11 mouse cellular contexts compared by ENCODE assay signal in genomic region chr5:74052171-74052909, GRCm38 (mm10). TPM values are rescaled to one million over a fixed set of nuclear protein-coding genes. Genes with fewer than 3 reads are reported as not detected.
DNase-seq lines count a peak whose midpoint lies in the region; ATAC-seq and TF ChIP-seq lines count a peak whose summit lies in the region.
"Had no signal": no experiment of that assay in that cellular context is flagged by ENCODE, and none has a peak within 500 bp of the region (broad histone marks: within the 10 kb centered on the region; RNA-seq: fewer than 3 reads in every experiment).

No protein-coding gene starts in this region.

- 0 out of 2 replicates have a peak, but pooled peaks have one; percentile 6 for TF ChIP-seq CTCF in hindbrain, postnatal 0 days (IDR thresholded peaks at IDR 0.05; ENCODE audit: low read depth)

- H3K4me3 ChIP-seq in embryonic facial prominence, embryonic 14.5 days (ENCODE audit: low read depth, low read length) = no peak overlapping the region
- H3K4me3 ChIP-seq in embryonic facial prominence, embryonic 10.5 days = no peak overlapping the region
- H3K4me3 ChIP-seq in heart, embryonic 16.5 days (ENCODE audit: low read length) = no peak overlapping the region
- H3K4me3 ChIP-seq in limb, embryonic 12.5 days (replicated peaks) = no peak overlapping the region
- no peak overlapping the region for H3K4me3 ChIP-seq in limb, embryonic 10.5 days
- no peak overlapping the region for H3K4me3 ChIP-seq in hindbrain, postnatal 0 days (ENCODE audit: low read length)
- H3K4me3 ChIP-seq: erythroblast, embryonic 14.5 days had no signal

- no peaks in the 10 kb centered on the region for H3K27me3 ChIP-seq in embryonic facial prominence, embryonic 14.5 days (replicated peaks; ENCODE audit: control insufficient read depth, insufficient read depth, low read length)
- no peaks in the 10 kb centered on the region for H3K27me3 ChIP-seq in embryonic facial prominence, embryonic 10.5 days (replicated peaks; ENCODE audit: low read depth, poor library complexity, severe bottlenecking)
- H3K27me3 ChIP-seq in heart, embryonic 16.5 days (ENCODE audit: control insufficient read depth, insufficient read depth, low read length) = no peaks in the 10 kb centered on the region
- no peaks in the 10 kb centered on the region for H3K27me3 ChIP-seq in limb, embryonic 12.5 days
- H3K27me3 ChIP-seq in limb, embryonic 10.5 days (ENCODE audit: low read depth, poor library complexity, severe bottlenecking) = no peaks in the 10 kb centered on the region
- H3K27me3 ChIP-seq in hindbrain, postnatal 0 days (ENCODE audit: insufficient read depth, low read length) = no peaks in the 10 kb centered on the region

- no peak overlapping the region for H3K4me2 ChIP-seq in embryonic facial prominence, embryonic 14.5 days (ENCODE audit: low read depth, low read length)
- H3K4me2 ChIP-seq in heart, embryonic 16.5 days (ENCODE audit: low read depth, low read length) = peak overlapping the region; percentile 10
- H3K4me2 ChIP-seq in limb, embryonic 12.5 days = no peak overlapping the region
- H3K4me2 ChIP-seq in hindbrain, postnatal 0 days (ENCODE audit: low read depth, low read length) = peak overlapping the region; percentile 16; the same call in 1 of the 2 replicates

- DNase-seq in embryonic facial prominence, embryonic 14.5 days (ENCODE audit: low spot score) = peak; percentile 29
- DNase-seq in embryonic facial prominence, embryonic 10.5 days (ENCODE audit: low spot score) = no peak
- no peak for DNase-seq in heart, postnatal 25 days (ENCODE audit: low spot score)
- DNase-seq in limb, embryonic 10.5 days (ENCODE audit: low spot score) = no peak
- DNase-seq in hindbrain, postnatal 0 days (ENCODE audit: low spot score) = peak; percentile 54
- no peak for DNase-seq in thymus, adult 18-20 months
- DNase-seq: spleen, adult 18-20 months had no signal

- WGBS in embryonic facial prominence, embryonic 14.5 days = 81% methylated on average over 15 of the region's 15 CpGs
- 92% methylated on average over 15 of the region's 15 CpGs for WGBS in embryonic facial prominence, embryonic 10.5 days
- 74% methylated on average over 15 of the region's 15 CpGs for WGBS in heart, embryonic 16.5 days
- 78% methylated on average over 15 of the region's 15 CpGs for WGBS in limb, embryonic 12.5 days
- 82% methylated on average over 15 of the region's 15 CpGs for WGBS in limb, embryonic 10.5 days
- 58% methylated on average over 15 of the region's 15 CpGs for WGBS in hindbrain, postnatal 0 days

- H3K36me3 ChIP-seq in embryonic facial prominence, embryonic 14.5 days (ENCODE audit: control insufficient read depth, insufficient read depth, low read length) = peaks cover 4% of the 10 kb centered on the region; the same call in 1 of the 2 replicates
- peaks cover 50% of the 10 kb centered on the region for H3K36me3 ChIP-seq in embryonic facial prominence, embryonic 10.5 days (replicated peaks)
- H3K36me3 ChIP-seq in heart, embryonic 16.5 days (ENCODE audit: control insufficient read depth, insufficient read depth) = no peaks in the 10 kb centered on the region
- peaks cover 31% of the 10 kb centered on the region for H3K36me3 ChIP-seq in limb, embryonic 12.5 days
- H3K36me3 ChIP-seq in limb, embryonic 10.5 days = peaks cover 49% of the 10 kb centered on the region
- H3K36me3 ChIP-seq in hindbrain, postnatal 0 days (ENCODE audit: insufficient read depth, low read length) = no peaks in the 10 kb centered on the region

- no peaks in the 10 kb centered on the region for H3K9me3 ChIP-seq in embryonic facial prominence, embryonic 14.5 days (ENCODE audit: control insufficient read depth, low read length)
- no peaks in the 10 kb centered on the region for H3K9me3 ChIP-seq in embryonic facial prominence, embryonic 10.5 days
- no peaks in the 10 kb centered on the region for H3K9me3 ChIP-seq in heart, embryonic 16.5 days (replicated peaks; ENCODE audit: control insufficient read depth, low read length)
- H3K9me3 ChIP-seq in limb, embryonic 12.5 days = no peaks in the 10 kb centered on the region
- H3K9me3 ChIP-seq in limb, embryonic 10.5 days (replicated peaks) = no peaks in the 10 kb centered on the region
- no peaks in the 10 kb centered on the region for H3K9me3 ChIP-seq in hindbrain, postnatal 0 days (ENCODE audit: low read length)

- intact Hi-C loops in heart, postnatal 25 days (cut with DNase I) = no loop called here

- H3K27ac ChIP-seq in embryonic facial prominence, embryonic 14.5 days (replicated peaks; ENCODE audit: low read depth, low read length) = no peak overlapping the region; the same call in 1 of the 2 replicates
- no peak overlapping the region for H3K27ac ChIP-seq in embryonic facial prominence, embryonic 10.5 days (replicated peaks)
- H3K27ac ChIP-seq in heart, embryonic 16.5 days (ENCODE audit: low read length) = peak overlapping the region; percentile 78
- no peak overlapping the region; the same call in 1 of the 2 replicates for H3K27ac ChIP-seq in limb, embryonic 12.5 days
- H3K27ac ChIP-seq in limb, embryonic 10.5 days = no peak overlapping the region
- peak overlapping the region; percentile 68 for H3K27ac ChIP-seq in hindbrain, postnatal 0 days
- H3K27ac ChIP-seq: macrophage had no signal

- peak; percentile 44 for ATAC-seq in embryonic facial prominence, embryonic 14.5 days (ENCODE audit: low read depth)
- ATAC-seq in heart, embryonic 16.5 days (replicated peaks; ENCODE audit: extremely low read depth, insufficient read depth, low FRiP score) = no peak
- ATAC-seq in limb, embryonic 12.5 days (ENCODE audit: insufficient number of reproducible peaks, insufficient read depth, low FRiP score, low TSS enrichment, low read depth) = no peak
- ATAC-seq in hindbrain, postnatal 0 days = peak; percentile 52

- H3K9ac ChIP-seq in embryonic facial prominence, embryonic 14.5 days (ENCODE audit: low read depth, low read length) = no peak overlapping the region
- no peak overlapping the region for H3K9ac ChIP-seq in heart, embryonic 16.5 days (ENCODE audit: low read length)
- H3K9ac ChIP-seq in limb, embryonic 12.5 days (replicated peaks) = 0 out of 2 replicates have a peak overlapping the region, but pooled peaks have one; percentile 19
- no peak overlapping the region for H3K9ac ChIP-seq in hindbrain, postnatal 0 days (replicated peaks; ENCODE audit: low read length)

- H3K4me1 ChIP-seq in embryonic facial prominence, embryonic 14.5 days (ENCODE audit: control insufficient read depth, insufficient read depth, low read length) = peaks cover 17% of the 10 kb centered on the region
- H3K4me1 ChIP-seq in embryonic facial prominence, embryonic 10.5 days = peaks cover 19% of the 10 kb centered on the region
- peaks cover 43% of the 10 kb centered on the region for H3K4me1 ChIP-seq in heart, embryonic 16.5 days (ENCODE audit: control insufficient read depth, insufficient read depth, low read length)
- peaks cover 25% of the 10 kb centered on the region for H3K4me1 ChIP-seq in limb, embryonic 12.5 days (replicated peaks)
- peaks cover 15% of the 10 kb centered on the region for H3K4me1 ChIP-seq in limb, embryonic 10.5 days
- H3K4me1 ChIP-seq in hindbrain, postnatal 0 days (ENCODE audit: insufficient read depth, low read length) = peaks cover 15% of the 10 kb centered on the region; the same call in 1 of the 2 replicates

RNA-seq across cellular contexts. Expression of gene Usp46, which starts 15.9 kb away (rescaled TPM):
- polyA plus RNA-seq in embryonic facial prominence, embryonic 14.5 days (2014; fragmentation: Nextera tagmentation; extraction: Ambion mirVana) = 35.4 and 36.5 TPM in 2 replicates
- polyA plus RNA-seq in embryonic facial prominence, embryonic 10.5 days (2016; fragmentation: Nextera tagmentation; extraction: Ambion mirVana) = 41.6 and 43.2 TPM in 2 replicates
- polyA plus RNA-seq in heart, embryonic 16.5 days (2015; fragmentation: Nextera tagmentation; extraction: Ambion mirVana) = 27.8 and 31.3 TPM in 2 replicates
- 10 to 100 TPM; 40.6 to 41.3 TPM for total RNA-seq in heart, postnatal 25 days (2021)
- 47.2 and 49.3 TPM in 2 replicates for polyA plus RNA-seq in limb, embryonic 12.5 days (2016; fragmentation: Nextera tagmentation; extraction: Ambion mirVana)
- 30.8 and 37.9 TPM in 2 replicates for polyA plus RNA-seq in limb, embryonic 10.5 days (2016; fragmentation: Nextera tagmentation; extraction: Ambion mirVana)
- 52.7 and 65.4 TPM in 2 replicates for total RNA-seq in hindbrain, postnatal 0 days (2014; rRNA removed)
- 39.1 and 40.5 TPM in 2 replicates for polyA plus RNA-seq in hindbrain, postnatal 0 days (2015; fragmentation: Nextera tagmentation; extraction: Ambion mirVana)

Comparison
In these comparisons a context has a peak if more than half of its experiments do, and no peak if none do; other contexts are left out.
1. DNase-seq: peak in embryonic facial prominence, embryonic 14.5 days (single experiment) and hindbrain, postnatal 0 days (single experiment); none in embryonic facial prominence, embryonic 10.5 days (single experiment), heart, postnatal 25 days (single experiment), limb, embryonic 10.5 days (single experiment) and thymus, adult 18-20 months (0 of 2).
2. ATAC-seq: peak in embryonic facial prominence, embryonic 14.5 days (single experiment) and hindbrain, postnatal 0 days (single experiment); none in heart, embryonic 16.5 days (single experiment) and limb, embryonic 12.5 days (single experiment).
3. H3K27ac ChIP-seq: peak in heart, embryonic 16.5 days (single experiment) and hindbrain, postnatal 0 days (single experiment); none in embryonic facial prominence, embryonic 14.5 days (single experiment), embryonic facial prominence, embryonic 10.5 days (single experiment), limb, embryonic 12.5 days (single experiment) and limb, embryonic 10.5 days (single experiment).
4. H3K4me2 ChIP-seq: peak in heart, embryonic 16.5 days (single experiment) and hindbrain, postnatal 0 days (single experiment); none in embryonic facial prominence, embryonic 14.5 days (single experiment) and limb, embryonic 12.5 days (single experiment).